Mouse (Mus musculus): Measurements from ENCODE around the gene Tsc22d3. TPM values are rescaled to one million over a fixed set of nuclear protein-coding genes. Genes with fewer than 3 reads are reported as not detected.
A peak's percentile ranks its signal among the peaks of the same experiment; 100 is the strongest.
"Not testable (repeated sequence)": the region's sequence is repeated elsewhere in the genome, so short reads cannot be mapped to it uniquely, and the experiment has no call there.

The Tsc22d3 gene
- total RNA-seq, 2 experiments from 2014 or later = 66.0 to 76.4 TPM

DNA sequence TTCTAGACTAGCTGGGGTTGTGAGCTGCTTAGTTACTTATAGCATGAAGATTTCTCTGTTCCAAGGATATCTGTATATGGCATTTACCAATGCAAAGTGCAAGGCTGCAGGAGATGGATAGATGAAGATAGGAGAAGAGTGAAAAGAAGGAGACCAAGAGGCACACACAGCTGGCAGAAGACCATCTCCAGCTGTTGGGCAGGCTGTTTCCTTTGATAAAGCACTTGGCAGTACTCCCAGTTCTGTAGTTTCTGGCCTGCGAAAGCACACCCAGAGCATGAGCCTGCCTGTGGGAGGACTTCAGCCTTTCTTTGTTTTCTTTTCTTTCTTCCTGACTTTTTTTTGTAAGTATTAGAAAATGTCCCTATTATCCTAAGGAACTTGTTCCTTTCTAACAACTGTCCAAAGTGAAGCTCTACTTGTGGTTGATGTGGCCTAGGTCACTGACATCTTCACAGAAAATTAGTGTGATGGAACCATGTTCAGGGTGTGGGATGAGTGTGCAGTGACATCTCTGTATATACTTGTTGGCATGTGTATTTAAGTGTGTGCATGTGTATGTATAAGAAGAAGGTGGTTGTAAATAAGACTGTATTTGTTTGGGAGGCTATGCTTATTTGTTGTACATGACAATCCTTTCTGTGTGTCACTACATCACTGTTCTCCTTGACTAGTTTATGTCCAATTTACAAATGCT is 32.6 kb downstream of the Tsc22d3 start:
- DNase-seq (ENCODE audit: low spot score in 2 of 2) = no peak

DNA sequence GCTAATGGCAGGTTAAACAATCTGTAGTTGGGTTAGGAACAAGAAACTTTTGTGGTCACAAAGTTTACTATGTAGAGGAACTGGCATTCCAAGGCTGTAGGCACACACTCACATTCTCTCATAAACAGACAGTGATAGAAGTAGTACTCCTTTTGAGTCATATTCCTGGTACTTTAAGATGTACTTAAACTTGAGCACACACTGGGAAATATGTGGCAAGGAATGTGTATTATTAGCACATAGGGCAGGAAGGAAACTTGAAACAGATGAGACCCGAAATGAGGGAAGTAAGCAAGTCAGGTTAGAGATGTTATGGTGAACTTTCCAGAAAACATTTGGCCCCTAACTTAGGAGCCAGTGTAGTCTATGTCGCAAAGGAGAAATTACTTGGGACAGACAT is 34.7 kb downstream of the Tsc22d3 start:
- DNase-seq (ENCODE audit: low spot score in 2 of 2) = no peak

DNA sequence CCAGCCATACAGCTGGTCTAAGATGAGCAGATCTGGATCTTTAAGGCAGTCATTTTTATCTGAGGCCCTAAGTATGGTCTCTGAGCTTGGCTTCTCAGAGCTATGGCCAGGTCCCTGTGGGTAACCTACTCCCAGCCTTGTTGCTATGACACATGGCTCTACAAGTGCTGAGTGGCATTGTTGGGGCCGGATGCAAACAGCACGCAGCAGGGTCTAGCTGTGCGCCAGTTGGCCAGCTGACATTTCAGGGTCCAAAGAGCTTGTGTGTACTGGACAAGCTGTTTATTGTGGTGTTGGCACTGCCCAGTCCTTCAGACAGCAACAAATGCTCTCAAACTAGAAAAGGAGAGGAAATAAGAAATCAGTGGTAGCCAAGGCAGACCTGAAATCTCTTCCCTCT is 35.2 kb downstream of the Tsc22d3 start:
- peak in 1 of 2 experiments; percentile 28 for DNase-seq (ENCODE audit: low spot score in 2 of 2)

DNA sequence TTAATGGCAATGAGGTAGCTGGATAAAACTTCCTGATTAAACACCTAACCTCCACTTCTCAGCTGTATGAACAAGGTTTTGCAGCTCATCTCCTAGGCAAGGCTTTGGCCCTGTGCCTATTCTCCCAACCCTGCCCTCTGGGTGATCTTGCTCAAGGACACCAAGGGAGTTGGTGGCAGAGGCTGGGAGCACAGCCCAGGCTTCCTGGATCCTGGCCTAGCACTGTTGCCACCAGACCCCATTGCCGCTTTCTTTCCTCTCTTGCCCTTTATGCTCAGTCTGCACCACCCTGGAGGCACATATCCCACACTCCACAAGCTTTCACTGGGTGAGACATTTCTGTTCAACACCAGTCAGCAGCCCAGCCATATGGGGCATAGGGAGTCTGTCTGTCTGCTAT is 35.7 kb downstream of the Tsc22d3 start:
- DNase-seq (ENCODE audit: low spot score in 2 of 2) = peak in 1 of 2 experiments; percentile 14

DNA sequence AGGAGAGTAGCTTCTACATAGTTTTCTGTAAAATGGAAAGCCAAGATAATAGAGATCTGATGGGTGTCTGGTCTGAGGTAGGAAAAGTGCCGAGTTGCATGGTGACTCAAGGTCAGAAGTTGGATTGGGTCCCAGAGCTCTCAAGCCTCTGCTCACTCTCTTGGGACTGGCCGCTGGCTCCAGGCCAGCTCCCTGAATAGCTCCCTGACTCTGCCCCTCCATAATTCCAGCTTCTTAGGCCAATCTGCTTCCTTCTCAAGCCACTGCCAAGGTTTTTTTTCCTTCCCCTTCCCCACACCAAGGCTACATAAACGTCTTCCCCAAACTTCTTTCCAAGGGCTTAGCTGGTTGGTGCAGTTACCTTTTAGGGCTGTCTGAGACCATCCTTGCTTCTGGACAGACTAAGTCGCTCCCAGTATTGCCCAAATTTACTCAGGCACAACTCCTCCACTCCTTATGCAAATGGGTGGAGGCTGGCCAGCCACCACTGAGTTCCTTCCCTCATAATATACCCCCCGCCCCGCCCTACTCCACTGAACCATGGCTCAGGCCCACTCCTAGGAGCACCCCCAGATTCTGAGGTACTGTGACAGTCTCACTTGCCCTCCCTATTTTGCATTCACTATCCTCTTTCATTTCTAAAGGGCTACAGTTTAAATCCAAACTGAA is 42.1 kb downstream of the Tsc22d3 start:
- no peak for DNase-seq (ENCODE audit: low spot score in 2 of 2)

DNA sequence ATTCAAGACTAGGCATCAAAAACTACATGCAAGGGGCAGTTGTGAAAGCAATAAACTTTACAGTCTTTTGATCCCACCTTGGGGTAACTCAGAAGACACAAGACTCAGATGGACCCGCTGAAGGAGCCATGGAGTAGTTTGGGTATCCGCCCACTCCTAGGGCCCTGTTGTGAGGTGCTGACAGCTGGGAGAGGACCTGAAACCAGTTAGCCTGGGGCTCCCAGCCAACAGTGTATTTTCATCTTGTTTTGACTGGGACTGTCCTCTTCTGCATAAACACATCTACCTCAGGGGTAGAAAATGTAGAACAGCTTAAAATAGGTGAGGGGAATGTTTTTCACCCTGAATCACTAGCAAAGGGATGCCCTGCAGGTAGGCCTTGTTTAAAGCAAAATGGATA is 44.5 kb downstream of the Tsc22d3 start:
- no peak for DNase-seq (ENCODE audit: low spot score in 2 of 2)

DNA sequence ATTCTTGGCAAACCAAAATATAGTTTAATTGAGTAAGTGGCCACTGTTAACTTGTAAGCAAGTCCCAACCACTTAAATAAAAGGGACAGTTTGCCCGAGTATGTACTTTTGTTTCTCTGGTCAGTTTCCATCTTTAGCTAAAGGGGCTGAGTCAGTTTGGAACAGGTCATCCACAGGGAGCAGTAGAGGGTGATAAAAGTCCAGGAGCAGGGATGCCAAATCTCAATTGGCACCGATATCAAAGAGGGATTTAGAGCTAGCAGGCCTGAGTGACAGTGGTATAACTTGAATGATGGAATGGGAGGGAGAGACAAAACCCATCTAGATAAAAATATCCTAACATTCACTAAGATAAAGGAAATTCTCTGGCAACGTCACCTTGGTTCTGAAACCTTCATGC is 45.0 kb downstream of the Tsc22d3 start:
- DNase-seq (ENCODE audit: low spot score in 2 of 2) = no peak

DNA sequence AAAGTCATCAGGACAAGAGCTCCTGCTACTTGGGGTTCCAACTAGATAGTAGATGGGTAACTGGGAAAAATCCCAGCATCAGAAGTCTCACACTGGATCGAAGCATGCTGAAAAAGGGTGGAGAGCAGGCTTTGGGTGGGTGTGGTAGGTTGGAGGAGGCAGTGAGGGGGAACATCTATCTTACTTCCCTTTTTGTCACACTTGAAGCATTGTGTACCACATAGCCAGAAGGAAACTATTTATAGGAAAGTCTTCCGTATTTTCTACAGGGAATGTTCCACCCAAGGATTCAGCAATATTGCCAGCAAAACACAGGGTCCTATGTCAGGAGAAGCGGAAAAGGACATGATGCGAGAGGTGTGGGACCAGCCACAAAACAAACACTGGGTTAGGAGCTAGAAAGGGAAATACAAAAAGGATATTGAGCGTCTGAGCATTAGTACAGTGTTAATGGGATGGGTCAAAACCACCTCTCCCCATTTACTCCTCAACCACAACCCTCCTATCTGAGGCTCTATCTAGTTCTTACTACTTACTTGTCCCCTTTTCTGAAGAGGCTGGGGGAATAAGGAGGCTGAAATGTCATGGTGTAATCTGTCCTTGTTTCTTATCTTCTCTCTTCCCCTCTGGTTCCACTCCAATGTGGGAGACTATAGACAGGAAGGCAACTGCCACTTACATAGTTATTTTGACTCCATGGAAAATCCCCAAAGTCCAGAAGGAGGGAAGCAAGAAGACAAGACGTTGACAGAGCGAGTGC is 52.6 kb downstream of the Tsc22d3 start:
- DNase-seq (ENCODE audit: low spot score in 2 of 2) = no peak

DNA sequence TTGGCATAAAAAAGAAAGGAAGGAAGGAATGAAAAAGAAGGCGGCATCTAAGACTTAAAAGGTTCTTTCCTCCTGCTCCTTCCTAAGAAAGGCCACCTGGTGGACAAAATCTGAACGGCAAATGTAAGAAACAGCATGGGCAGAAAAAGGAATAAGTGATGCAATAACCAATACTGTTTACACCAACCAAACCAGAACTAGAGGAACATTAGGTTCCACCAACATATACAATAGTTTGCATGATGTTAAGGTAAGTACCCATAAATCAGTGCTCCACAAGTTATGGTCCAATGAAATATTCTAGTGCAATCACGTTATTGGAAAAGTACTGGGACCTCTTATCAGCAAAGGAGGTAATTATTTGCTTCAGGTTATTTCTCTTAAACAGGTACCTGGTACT is 55.7 kb downstream of the Tsc22d3 start:
- DNase-seq (ENCODE audit: low spot score in 2 of 2) = peak; percentile 54 to 58

DNA sequence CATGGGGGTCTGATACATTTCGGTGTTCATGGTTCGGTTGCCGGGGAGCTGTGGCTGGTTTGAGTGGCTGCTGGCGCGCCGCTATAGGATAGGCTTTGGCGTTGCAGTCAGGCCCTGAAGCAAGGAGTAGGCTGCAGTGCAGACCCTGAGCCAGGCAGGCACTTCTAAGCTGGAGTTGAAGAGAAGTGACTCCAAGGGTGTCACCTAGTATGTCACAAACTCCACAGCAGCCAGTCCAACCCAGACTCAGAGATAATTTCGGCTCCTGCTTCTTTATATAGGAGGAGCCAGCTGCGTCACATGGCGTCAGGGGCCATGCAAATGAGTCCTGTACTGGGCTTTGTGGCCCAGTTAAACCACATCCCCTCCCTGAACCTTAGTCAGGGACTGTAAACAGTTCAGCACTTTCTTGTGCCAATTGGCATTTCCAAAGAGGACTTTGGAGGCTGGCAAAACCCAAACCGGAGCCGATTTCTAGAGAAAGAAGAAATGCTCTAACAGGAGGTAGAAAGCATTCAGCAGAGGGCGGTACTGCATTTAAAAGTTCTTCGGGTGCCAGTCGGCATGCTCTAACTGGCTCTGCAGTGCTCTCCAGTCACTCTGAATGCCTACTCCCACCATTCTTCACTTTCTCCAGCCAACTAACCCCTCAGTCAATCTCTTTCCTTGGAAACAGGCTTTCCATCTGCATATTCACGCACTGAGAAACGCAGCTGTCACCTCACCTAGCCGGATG is 57.4 kb downstream of the Tsc22d3 start:
- peak; percentile 46 to 66 for DNase-seq (ENCODE audit: low spot score in 2 of 2)

DNA sequence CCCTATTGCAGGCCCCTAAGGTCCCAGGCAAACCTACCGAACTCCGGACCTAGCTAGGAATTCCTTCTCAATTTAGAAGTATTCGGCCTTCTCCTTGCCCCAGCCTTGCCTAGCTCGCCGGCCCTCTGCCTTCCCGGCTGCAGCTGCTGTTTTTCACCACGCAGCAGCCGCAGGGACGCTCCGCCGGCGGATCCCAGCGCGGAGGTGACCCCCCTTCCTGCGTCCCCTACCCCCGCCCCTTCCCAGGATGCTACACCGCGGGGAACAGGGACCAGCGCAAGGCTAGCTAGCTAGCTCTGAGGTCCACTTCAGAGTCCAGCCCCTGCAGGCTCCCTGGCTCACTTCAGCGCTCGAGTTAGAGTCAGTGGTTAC is 58.0 kb downstream of the Tsc22d3 start:
- peak; percentile 38 to 54 for DNase-seq (ENCODE audit: low spot score in 2 of 2)

DNA sequence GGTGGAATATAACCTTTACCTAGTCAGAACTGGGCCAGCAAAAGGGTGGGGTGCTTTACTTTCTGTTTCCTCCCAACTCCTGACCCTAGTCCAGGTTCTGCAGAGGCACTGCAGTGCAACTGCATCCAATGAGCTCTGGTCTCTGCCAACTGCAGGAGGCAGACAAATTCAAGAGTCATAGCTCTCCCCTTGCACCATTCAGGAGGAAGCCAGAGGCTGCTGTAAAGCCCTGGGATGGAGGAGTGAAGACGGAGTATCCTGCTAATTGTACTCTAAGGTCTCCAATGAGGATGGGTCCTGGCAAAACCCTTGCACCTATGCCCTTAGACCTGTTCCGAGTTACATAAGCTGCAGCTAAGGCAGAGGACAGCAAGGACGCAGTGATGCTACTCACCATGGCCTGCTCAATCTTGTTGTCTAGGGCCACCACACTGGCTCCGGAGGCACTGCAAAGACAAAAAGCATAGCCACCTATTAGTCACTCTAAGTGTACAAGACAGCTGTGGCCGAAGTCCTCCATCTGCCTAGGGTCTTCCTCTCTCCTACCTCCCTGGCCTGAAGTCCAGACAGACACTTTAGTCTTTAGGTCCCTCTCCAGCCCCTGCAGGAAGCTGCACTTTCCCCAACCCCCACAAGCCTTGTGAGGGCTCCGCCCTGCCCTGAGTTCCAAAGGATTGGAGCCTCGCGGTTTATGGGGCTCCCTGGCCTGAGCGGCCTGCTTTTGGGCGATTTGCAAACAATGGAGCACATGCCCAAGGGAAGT is 58.6 kb downstream of the Tsc22d3 start:
- peak; percentile 9 to 23 for DNase-seq (ENCODE audit: low spot score in 2 of 2)

DNA sequence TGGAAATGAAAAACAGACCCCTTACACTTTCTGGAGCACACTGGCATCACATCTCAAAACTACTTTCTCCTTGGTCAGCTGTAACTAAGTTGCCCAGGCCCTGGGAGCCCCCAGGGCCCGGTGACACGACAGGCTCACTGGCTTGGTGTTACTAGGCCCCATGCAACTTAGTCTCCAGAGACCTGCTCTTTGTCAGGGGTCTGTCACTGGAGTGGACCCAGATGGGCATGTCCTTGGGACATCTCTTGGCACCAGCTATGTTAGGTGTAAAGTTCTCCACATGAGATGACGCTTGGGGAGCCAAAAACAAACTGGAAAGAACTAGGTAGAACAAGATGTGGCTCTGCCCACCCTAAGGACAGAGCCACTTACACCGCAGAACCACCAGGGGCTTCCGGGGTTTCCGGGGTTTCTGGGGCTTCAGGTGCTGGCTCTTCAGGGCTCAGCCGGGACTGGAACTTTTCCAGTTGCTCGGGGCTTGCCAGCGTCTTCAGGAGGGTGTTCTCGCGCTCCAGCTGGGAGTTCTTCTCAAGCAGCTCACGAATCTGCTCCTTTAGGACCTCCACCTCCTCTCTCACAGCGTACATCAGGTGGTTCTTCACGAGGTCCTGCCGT is 59.9 kb downstream of the Tsc22d3 start:
- DNase-seq (ENCODE audit: low spot score in 2 of 2) = peak in 1 of 2 experiments; percentile 6

DNA sequence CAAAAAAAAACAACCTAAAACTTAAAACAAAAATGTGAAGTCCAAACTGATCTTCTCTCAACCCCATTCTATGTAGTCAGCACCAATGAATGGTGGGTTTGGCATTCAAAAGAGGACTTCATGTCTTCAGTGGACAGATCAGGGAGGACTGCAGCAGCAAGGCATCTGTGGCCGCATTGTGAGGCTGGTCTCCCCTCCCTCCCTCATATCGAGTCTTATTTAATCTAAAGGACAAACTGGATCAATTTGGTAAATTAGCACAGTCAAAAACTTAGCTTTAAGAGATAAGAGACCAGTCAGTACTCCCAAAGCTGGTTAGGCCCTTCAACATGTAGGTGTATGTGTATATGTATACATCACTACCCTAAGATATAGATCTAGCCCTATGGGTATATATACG is 60.6 kb downstream of the Tsc22d3 start:
- not testable (repeated sequence) for DNase-seq (ENCODE audit: low spot score in 2 of 2)

DNA sequence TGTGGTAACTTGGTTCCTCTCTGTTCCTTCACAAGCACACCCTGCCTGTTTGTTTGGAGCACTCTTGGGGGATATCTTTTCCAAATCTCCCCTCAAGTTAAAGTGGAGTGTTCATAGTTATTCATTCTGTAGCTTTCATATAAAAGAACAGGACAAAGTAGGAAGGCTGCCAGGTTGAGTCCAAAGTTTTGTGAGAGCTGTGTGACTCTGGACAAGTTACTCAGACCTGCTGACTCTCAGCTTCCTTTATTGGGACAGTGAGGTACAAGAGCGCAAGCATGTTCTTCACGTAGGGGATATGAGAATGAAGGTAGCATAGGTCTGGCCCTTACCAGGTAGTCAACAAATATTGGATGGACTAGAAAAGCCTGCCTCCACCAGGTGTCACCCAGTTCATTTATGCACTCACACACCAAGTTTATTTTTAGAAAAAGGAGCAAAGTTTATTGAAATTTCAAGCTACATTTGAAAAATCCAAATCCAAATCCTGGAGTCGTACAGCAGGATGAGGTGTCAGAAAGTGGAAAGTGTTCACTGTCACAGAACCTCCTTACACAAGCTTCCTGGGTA is 61.3 kb downstream of the Tsc22d3 start:
- DNase-seq (ENCODE audit: low spot score in 2 of 2) = no peak

DNA sequence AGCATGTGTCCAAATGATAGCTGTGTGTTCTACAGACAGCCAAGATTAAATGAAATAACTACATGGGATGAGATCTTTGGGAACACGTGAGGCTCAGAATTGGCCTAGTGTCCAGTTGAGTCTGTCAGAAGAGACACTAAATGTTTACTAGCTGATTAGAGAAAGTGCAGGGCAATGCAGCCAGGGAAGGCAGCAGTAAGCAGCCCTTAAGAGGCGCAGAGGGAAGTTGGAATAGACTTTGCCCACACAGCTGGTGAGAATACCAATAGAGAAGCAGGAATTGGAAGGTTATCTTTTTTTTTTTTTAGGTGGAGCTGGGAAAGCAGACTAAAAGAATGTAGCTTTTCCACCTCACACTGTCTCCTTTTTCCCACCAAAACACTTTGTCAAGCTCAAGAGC is 61.8 kb downstream of the Tsc22d3 start:
- no peak for DNase-seq (ENCODE audit: low spot score in 2 of 2)

DNA sequence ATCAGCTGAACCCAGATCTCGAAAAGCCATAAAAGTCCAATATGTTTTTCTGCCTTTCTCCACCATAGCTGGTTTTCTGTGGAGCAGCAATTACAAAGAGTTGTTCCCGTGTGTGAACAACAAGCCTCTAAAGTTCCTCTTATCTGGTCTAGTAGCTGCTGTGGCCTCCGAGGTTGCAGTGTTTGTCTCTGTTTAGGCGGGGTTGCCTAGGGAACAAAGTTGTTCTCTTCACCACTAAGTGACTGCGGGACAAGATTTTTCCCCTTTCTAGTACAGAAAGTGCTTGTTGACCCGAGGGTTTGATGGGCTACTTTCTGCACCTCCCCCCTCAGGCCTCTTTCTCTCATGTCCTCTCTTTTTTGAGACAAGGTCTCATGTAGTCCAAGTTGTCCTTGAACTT is 62.8 kb downstream of the Tsc22d3 start:
- no peak for DNase-seq (ENCODE audit: low spot score in 2 of 2)

DNA sequence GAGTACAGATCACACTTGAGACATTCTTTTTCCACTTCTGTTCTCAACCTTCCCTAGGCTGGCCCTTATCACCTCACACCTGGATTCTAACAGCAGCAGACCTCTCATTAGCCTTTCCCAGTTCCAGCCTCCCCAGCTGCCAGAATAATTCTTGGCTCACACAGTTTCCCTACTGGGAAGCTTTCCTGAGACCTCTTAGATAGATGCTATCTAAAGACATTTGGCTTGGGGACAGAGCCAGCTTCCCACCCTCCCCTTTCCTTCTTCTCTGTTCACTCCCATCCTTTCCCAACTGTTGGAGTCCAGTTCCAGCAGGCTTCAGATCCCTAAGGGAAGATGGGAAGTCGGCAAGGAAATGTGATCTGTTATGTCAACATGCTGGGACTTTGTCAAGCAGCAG is 65.0 kb downstream of the Tsc22d3 start:
- DNase-seq (ENCODE audit: low spot score in 2 of 2) = no peak

DNA sequence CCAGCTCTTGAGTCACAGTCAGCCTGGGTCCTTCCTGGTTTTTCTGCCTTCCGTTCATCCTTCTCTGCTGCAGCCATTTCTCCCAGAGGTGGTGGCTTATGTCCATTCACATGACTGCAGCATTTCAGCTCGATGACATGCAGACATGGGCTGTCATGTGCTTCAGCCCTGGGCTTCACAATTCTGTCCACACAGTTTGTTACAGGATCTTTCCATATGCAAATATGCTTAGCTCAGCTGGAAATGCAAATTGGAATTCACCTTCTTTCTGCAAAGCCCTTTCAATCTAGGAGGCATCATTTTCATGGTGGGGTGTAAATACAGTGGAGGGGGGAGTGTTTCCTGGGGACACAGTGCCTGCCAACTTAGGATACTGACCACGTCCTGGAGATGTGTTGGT is 66.2 kb downstream of the Tsc22d3 start:
- DNase-seq (ENCODE audit: low spot score in 2 of 2) = no peak

DNA sequence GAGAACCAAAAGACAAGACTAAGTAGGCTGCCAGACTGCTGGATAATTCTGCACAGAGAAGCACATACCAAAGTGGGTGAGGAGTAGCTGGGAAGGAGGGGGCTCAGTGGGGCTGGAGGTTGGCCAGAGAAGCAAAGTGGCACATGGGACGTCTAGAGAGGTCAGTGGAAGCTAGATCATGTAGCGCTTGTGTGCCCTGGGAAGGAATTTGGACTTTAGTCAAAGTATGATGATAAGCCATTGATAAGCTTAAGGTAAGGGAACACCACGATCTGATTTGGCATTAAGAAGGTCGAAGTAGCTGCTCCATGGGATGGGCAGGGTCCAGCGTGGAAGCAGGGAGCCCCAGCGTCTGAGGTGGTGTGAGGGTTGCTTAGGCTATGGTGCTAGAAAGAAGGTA is 68.1 kb downstream of the Tsc22d3 start:
- no peak for DNase-seq (ENCODE audit: low spot score in 2 of 2)
